Mouse (Mus musculus) testis, adult 2 months (tissue): ENCODE results near the gene Spred1. TPM values are rescaled to one million over a fixed set of nuclear protein-coding genes. Genes with fewer than 3 reads are reported as not detected.
A peak's percentile ranks its signal among the peaks of the same experiment; 100 is the strongest.
"Not testable (repeated sequence)": the region's sequence is repeated elsewhere in the genome, so short reads cannot be mapped to it uniquely, and the experiment has no call there.

Experiments used
- H3K27ac ChIP-seq: fragments of 200-500 bp; 2 replicates; pipeline ENCODE4 v1.5.1; 2012; ENCODE audit warnings: low read depth, low read length; ENCODE audit not compliant: control insufficient read depth, insufficient read depth
- H3K27me3 ChIP-seq: fragments of 200-500 bp; 2 replicates; pipeline ENCODE4 v1.6.1; 2012; ENCODE audit warnings: mild to moderate bottlenecking, low read length, moderate library complexity; ENCODE audit not compliant: control insufficient read depth, insufficient read depth
- H3K36me3 ChIP-seq: fragments of 200-500 bp; 2 replicates; pipeline ENCODE4 v1.6.1; 2012; ENCODE audit warnings: mild to moderate bottlenecking, low read length; ENCODE audit not compliant: control insufficient read depth, insufficient read depth
- H3K4me1 ChIP-seq: fragments of 200-500 bp; 2 replicates; pipeline ENCODE4 v1.6.1; 2012; ENCODE audit warnings: low read length; ENCODE audit not compliant: control insufficient read depth, insufficient read depth
- H3K4me3 ChIP-seq: fragments of 200-500 bp; 2 replicates; pipeline ENCODE4 v1.5.1; 2012; ENCODE audit warnings: low read depth, mild to moderate bottlenecking, low read length, moderate library complexity, mixed read lengths; ENCODE audit not compliant: control insufficient read depth
- CTCF ChIP-seq: fragments of 200-500 bp; IDR thresholded peaks from 2 replicates; pipeline ENCODE4 v1.5.1; 2012; ENCODE audit warnings: low read depth, mild to moderate bottlenecking, inconsistent platforms, low read length, moderate library complexity; ENCODE audit not compliant: control insufficient read depth, insufficient read depth, insufficient replicate concordance
- POLR2A ChIP-seq: fragments of 200-500 bp; IDR thresholded peaks from 2 replicates; pipeline ENCODE4 v1.6.1; 2012; ENCODE audit warnings: low read depth, mild to moderate bottlenecking, inconsistent platforms, low read length, moderate library complexity; ENCODE audit not compliant: control insufficient read depth
- polyA plus RNA-seq: library from polyadenylated mRNA; depleted of rRNA; stranded (reverse); fragments of >200 nt; gene quantifications from 2 replicates; pipeline ENCODE4 v1.2.3, GENCODE M21; 2012

The Spred1 gene
- polyA plus RNA-seq, 1 experiment, result 1.0 TPM

- Histone ChIP-seq H3K4me1 (peaks cover 8% of the 10 kb centered on the region), H3K36me3 (no peaks in the 10 kb centered on the region), H3K4me3 (peak overlapping the region; percentile 86), H3K27me3 (no peaks in the 10 kb centered on the region), H3K27ac (peak overlapping the region; percentile 95)
- peak; percentile 44; the same call in 1 of the 2 replicates for TF ChIP-seq CTCF
- TF ChIP-seq POLR2A, result peak; percentile 47
Measured at GRCm38 (mm10) chr2:117120246-117121211, 645 bp upstream of the Spred1 start.

- no peaks in the 10 kb centered on the region for H3K36me3 ChIP-seq
- peak overlapping the region; percentile 86 for H3K4me3 ChIP-seq
- no peak for TF ChIP-seq CTCF
- TF ChIP-seq POLR2A, result no peak
- H3K27ac ChIP-seq, result no peak overlapping the region; the same call in 1 of the 2 replicates
- H3K4me1 ChIP-seq, result peaks cover 8% of the 10 kb centered on the region
- no peaks in the 10 kb centered on the region for H3K27me3 ChIP-seq
Measured at GRCm38 (mm10) chr2:117121984-117122605, 921 bp downstream of the Spred1 start.

GRCm38 (mm10) chr2:117122701-117123337 lies 1.6 kb downstream of the Spred1 start:
- H3K36me3 ChIP-seq, result no peaks in the 10 kb centered on the region
- no peak overlapping the region for H3K27ac ChIP-seq
- TF ChIP-seq CTCF (no peak), POLR2A (no peak)
- H3K27me3 ChIP-seq, result no peaks in the 10 kb centered on the region
- peak overlapping the region; percentile 30; the same call in 1 of the 2 replicates for H3K4me3 ChIP-seq
- peaks cover 8% of the 10 kb centered on the region for H3K4me1 ChIP-seq

GRCm38 (mm10) chr2:117123701-117124100 lies 2.5 kb downstream of the Spred1 start:
- peaks cover 8% of the 10 kb centered on the region for H3K4me1 ChIP-seq
- H3K27ac ChIP-seq, result no peak overlapping the region
- no peaks in the 10 kb centered on the region for H3K36me3 ChIP-seq
- no peaks in the 10 kb centered on the region for H3K27me3 ChIP-seq
- H3K4me3 ChIP-seq, result no peak overlapping the region
- TF ChIP-seq CTCF (no peak), POLR2A (no peak)

- Histone ChIP-seq H3K4me3 (no peak overlapping the region), H3K4me1 (peaks cover 5% of the 10 kb centered on the region), H3K36me3 (no peaks in the 10 kb centered on the region), H3K27me3 (no peaks in the 10 kb centered on the region), H3K27ac (no peak overlapping the region)
- TF ChIP-seq CTCF (no peak), POLR2A (no peak)
Measured at GRCm38 (mm10) chr2:117124839-117125238, 3.7 kb downstream of the Spred1 start.

GRCm38 (mm10) chr2:117129156-117129555 lies 8.0 kb downstream of the Spred1 start:
- no peak overlapping the region for H3K27ac ChIP-seq
- TF ChIP-seq POLR2A (no peak), CTCF (no peak)
- H3K27me3 ChIP-seq, result no peaks in the 10 kb centered on the region
- no peaks in the 10 kb centered on the region for H3K4me1 ChIP-seq
- no peaks in the 10 kb centered on the region for H3K36me3 ChIP-seq
- H3K4me3 ChIP-seq, result no peak overlapping the region

GRCm38 (mm10) chr2:117131041-117131440 lies 9.9 kb downstream of the Spred1 start:
- not testable (repeated sequence) for H3K36me3 ChIP-seq, H3K4me3 ChIP-seq, H3K4me1 ChIP-seq, H3K27ac ChIP-seq, H3K27me3 ChIP-seq
